Mouse (Mus musculus) cerebellum, adult 2 months (tissue): Measurements from ENCODE around the gene Ecm1.

ENCODE experiments used
- CTCF ChIP-seq: fragments of 200-500 bp; IDR thresholded peaks from 2 replicates; pipeline ENCODE4 v1.5.1; 2011; ENCODE audit warnings: low read depth, mild to moderate bottlenecking, control low read depth, low read length, moderate library complexity, borderline replicate concordance; ENCODE audit not compliant: insufficient read depth
- POLR2A ChIP-seq: fragments of 200-500 bp; IDR thresholded peaks from 2 replicates; pipeline ENCODE4 v1.6.1; 2011; ENCODE audit warnings: low read length, control low read depth, borderline replicate concordance; ENCODE audit not compliant: insufficient read depth

GRCm38 (mm10) chr3:95752935-95753334 lies 13.6 kb upstream of the Ecm1 start:
- TF ChIP-seq POLR2A (no peak), CTCF (no peak)
